16 mouse cellular contexts compared by ENCODE assay signal in genomic region chr11:17386756-17387155, GRCm38 (mm10).
DNase-seq lines count a peak whose midpoint lies in the region; ATAC-seq and TF ChIP-seq lines count a peak whose summit lies in the region.
"Had no signal": no experiment of that assay in that cellular context is flagged by ENCODE, and none has a peak within 500 bp of the region (broad histone marks: within the 10 kb centered on the region; RNA-seq: fewer than 3 reads in every experiment).

No protein-coding gene starts in this region.

- intact Hi-C loops in left cerebral cortex, postnatal 25 days (cut with DNase I): no loop called here

- POLR2A ChIA-PET in Patski (lab: Charles Lee): no interaction called here

- no peak for TF ChIP-seq CTCF in Patski (IDR thresholded peaks at IDR 0.05)
- TF ChIP-seq CTCF in intestine, postnatal 0 days (IDR thresholded peaks at IDR 0.05; ENCODE audit: low read depth): no peak

- peaks cover 8% of the 10 kb centered on the region for H3K27me3 ChIP-seq in Patski
- no peaks in the 10 kb centered on the region for H3K27me3 ChIP-seq in midbrain, embryonic 15.5 days (replicated peaks)
- H3K27me3 ChIP-seq in intestine, postnatal 0 days (replicated peaks; ENCODE audit: control insufficient read depth, insufficient read depth, low read length): no peaks in the 10 kb centered on the region
- H3K27me3 ChIP-seq: hindbrain, embryonic 13.5 days; limb, embryonic 12.5 days had no signal

- peak; percentile 87 for ATAC-seq in Patski
- no peak for ATAC-seq in midbrain, embryonic 15.5 days (replicated peaks)
- no peak for ATAC-seq in intestine, postnatal 0 days
- ATAC-seq: intestine, embryonic 16.5 days had no signal

- in situ Hi-C loops in Patski (cut with MboI; ENCODE audit: low pct_unique_long_range_greater_than_20kb): no loop called here

- no peak overlapping the region for H3K4me2 ChIP-seq in midbrain, embryonic 15.5 days
- no peak overlapping the region for H3K4me2 ChIP-seq in intestine, postnatal 0 days (replicated peaks; ENCODE audit: low read depth)
- H3K4me2 ChIP-seq: hindbrain, embryonic 13.5 days; limb, embryonic 12.5 days had no signal

- H3K9me3 ChIP-seq in midbrain, embryonic 15.5 days: no peaks in the 10 kb centered on the region
- H3K9me3 ChIP-seq in intestine, postnatal 0 days (ENCODE audit: control insufficient read depth): no peaks in the 10 kb centered on the region
- H3K9me3 ChIP-seq: hindbrain, embryonic 13.5 days; limb, embryonic 12.5 days had no signal

- no peak overlapping the region for H3K4me3 ChIP-seq in midbrain, embryonic 15.5 days
- no peak overlapping the region for H3K4me3 ChIP-seq in intestine, postnatal 0 days (ENCODE audit: low read depth, low read length)
- H3K4me3 ChIP-seq: heart, adult 2 months; hindbrain, embryonic 13.5 days; limb, embryonic 12.5 days had no signal

- CTCF ChIA-PET in Patski (lab: Charles Lee): no interaction called here

- H3K9ac ChIP-seq in midbrain, embryonic 15.5 days: no peak overlapping the region
- H3K9ac ChIP-seq in intestine, postnatal 0 days (ENCODE audit: low read depth, low read length): no peak overlapping the region
- H3K9ac ChIP-seq: hindbrain, embryonic 13.5 days; limb, embryonic 12.5 days; liver, embryonic 14.5 days had no signal

- H3K27ac ChIP-seq in midbrain, embryonic 15.5 days: no peak overlapping the region
- no peak overlapping the region for H3K27ac ChIP-seq in intestine, postnatal 0 days (ENCODE audit: low read depth, low read length)
- H3K27ac ChIP-seq: heart, adult 2 months; hindbrain, embryonic 13.5 days; limb, embryonic 12.5 days; liver, embryonic 14.5 days had no signal

- no peaks in the 10 kb centered on the region for H3K4me1 ChIP-seq in midbrain, embryonic 15.5 days
- no peaks in the 10 kb centered on the region for H3K4me1 ChIP-seq in intestine, postnatal 0 days (replicated peaks; ENCODE audit: control insufficient read depth, insufficient read depth, low read length)
- H3K4me1 ChIP-seq: hindbrain, embryonic 13.5 days; limb, embryonic 12.5 days had no signal

- peak; percentile 13 to 28 for DNase-seq in layer of hippocampus, adult 18-20 months (ENCODE audit: low spot score in 2 of 2)
- no peak for DNase-seq in layer of hippocampus, postnatal 14 days (ENCODE audit: low spot score in 2 of 2)
- DNase-seq in 3134 (ENCODE audit: extremely low read depth, insufficient read length, low spot score) (peak; percentile 71), Patski (ENCODE audit: low read depth, low spot score) (peak; percentile 13)
- DNase-seq in left cerebral cortex, postnatal 25 days (ENCODE audit: low spot score in 2 of 2): peak; percentile 23 to 88
- DNase-seq in cerebellum, postnatal 36 days: no peak
- DNase-seq: heart, adult 2 months; kidney, postnatal 25 days; lung, postnatal 10 days; thymus, adult 18-20 months had no signal

- H3K36me3 ChIP-seq in midbrain, embryonic 15.5 days (replicated peaks): no peaks in the 10 kb centered on the region
- no peaks in the 10 kb centered on the region for H3K36me3 ChIP-seq in intestine, postnatal 0 days (ENCODE audit: control insufficient read depth, insufficient read depth)
- H3K36me3 ChIP-seq: hindbrain, embryonic 13.5 days; limb, embryonic 12.5 days had no signal

- WGBS in midbrain, embryonic 15.5 days: 92% methylated on average over 3 of the region's 3 CpGs
- 66% methylated on average over 3 of the region's 3 CpGs for WGBS in intestine, postnatal 0 days

Comparison
In these comparisons a context has a peak if more than half of its experiments do, and no peak if none do; other contexts are left out.
1. DNase-seq: peak in layer of hippocampus, adult 18-20 months (2 of 2), 3134 (single experiment), Patski (single experiment) and left cerebral cortex, postnatal 25 days (2 of 2); none in layer of hippocampus, postnatal 14 days (0 of 2) and cerebellum, postnatal 36 days (0 of 2).